Mouse (Mus musculus) T-helper 2 cell (primary cell): ENCODE data around the gene Atp2c2.

ENCODE experiments used
- in situ Hi-C: fragments of 300-600 bp; cut with MboI, MseI; formaldehyde crosslinking; loops from one replicate; pipeline ENCODE4 v1.15.1; 2025; ENCODE audit warnings: high pct_unique_total_duplicates

Atp2c2 gene

DNA sequence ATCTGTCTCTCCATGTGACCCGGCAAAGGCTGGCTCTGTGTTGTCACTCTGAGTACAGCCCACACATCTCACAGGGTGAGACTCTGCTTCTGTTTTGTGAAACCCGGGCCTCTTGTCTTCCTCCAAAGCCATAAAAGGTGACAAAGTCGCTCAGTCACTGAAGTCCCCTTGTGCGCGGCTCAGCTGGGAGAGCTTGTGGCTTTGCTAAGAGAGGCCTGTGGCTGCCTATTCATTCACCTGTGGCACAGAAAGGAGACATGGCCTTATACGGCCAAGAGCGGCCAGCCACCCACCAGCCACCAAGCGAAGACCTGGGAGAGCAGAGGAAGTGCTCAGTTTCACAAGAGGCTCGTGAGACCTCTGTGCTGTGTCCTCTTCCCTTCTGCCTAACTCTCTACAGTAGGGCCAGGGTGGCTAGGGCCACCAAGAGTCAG is 84.3 kb downstream of the Atp2c2 start:
- in situ Hi-C loops = no loop called here

DNA sequence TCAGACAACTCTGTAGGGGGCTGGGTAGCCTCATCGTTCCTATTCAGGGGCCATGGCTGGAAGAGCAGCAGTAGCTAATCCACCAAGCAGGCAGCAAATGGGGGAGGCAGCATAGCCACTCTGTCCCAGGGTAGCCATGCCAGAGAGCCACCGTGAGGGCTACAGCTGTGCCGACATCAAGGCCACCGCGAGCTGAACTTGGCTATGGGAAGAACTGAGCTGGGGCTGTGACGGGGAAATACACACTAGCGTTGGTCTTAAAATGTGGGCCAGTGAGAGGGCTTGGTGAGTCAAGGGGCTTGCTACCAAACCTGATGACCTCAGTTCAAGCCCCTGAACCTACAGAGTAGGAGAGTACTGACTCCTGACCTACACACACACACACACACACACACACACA is 84.9 kb downstream of the Atp2c2 start:
- in situ Hi-C loops = no loop called here

DNA sequence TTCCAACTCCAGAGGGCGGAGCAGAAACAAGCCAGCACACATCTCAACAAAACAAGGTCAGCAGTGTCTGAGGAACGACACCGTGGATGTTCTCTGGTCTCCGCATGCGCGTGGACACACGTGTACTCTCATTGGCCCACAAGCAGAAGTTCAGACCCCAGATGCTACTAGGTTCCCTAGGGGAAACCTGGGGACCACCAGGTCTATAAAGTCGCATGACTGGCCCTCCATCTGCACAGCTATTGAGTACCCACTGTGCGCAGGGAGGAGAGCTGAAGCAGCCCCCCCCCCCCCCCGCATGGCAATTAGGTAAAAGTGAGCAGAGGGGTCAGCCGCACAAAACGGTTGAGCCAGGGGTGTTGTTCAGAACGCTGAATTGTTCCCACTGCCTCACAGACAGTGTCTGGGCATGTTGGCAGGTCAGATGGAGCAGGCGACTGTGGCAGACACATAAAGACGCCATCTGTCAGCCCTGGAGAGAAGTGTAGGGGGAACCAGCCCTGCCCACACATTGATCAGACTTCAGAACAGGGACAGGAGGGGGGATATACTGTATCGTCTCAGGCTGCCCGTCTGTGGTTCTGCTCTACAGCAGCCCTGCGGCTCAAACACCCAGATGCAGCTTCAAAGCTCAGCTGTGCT is 86.1 kb downstream of the Atp2c2 start:
- in situ Hi-C loops = no loop called here

DNA sequence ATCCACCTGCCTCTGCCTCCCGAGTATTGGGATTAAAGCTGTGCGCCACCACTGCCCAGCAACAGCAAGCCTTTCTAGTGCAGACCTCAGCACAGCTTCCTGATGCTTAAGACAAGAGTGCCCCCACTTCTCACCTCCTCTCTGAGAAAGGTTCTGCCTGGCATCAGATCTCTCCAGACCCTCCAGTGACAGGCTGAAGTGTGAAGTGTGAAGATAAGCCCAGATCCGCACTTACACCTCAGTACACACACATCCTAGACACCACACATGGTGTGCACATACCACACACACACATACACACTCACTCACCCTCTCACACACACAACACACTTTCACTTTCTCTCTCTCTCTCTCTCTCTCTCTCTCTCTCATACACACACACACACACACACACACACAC is 87.1 kb downstream of the Atp2c2 start:
- in situ Hi-C loops = no loop called here

DNA sequence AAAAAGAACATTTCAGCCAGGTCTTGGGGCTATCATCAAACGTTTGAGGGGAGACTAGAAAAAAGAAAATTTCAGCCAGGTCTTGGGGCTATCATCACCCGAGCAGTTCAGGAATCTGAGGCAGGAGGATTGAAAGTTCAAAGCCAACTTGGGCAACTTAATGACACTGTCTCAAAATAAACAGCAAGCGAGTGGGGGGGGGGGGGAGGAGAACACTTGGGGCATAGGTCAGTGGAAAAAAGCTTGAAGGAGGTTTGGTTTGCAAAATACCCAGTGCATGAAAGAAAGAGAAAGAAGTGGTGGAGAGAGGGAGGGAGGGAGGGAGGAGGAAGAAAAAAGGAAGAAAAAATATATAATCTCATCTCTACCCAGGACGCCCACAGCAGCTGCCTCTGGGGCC is 87.5 kb downstream of the Atp2c2 start:
- in situ Hi-C loops = no loop called here

DNA sequence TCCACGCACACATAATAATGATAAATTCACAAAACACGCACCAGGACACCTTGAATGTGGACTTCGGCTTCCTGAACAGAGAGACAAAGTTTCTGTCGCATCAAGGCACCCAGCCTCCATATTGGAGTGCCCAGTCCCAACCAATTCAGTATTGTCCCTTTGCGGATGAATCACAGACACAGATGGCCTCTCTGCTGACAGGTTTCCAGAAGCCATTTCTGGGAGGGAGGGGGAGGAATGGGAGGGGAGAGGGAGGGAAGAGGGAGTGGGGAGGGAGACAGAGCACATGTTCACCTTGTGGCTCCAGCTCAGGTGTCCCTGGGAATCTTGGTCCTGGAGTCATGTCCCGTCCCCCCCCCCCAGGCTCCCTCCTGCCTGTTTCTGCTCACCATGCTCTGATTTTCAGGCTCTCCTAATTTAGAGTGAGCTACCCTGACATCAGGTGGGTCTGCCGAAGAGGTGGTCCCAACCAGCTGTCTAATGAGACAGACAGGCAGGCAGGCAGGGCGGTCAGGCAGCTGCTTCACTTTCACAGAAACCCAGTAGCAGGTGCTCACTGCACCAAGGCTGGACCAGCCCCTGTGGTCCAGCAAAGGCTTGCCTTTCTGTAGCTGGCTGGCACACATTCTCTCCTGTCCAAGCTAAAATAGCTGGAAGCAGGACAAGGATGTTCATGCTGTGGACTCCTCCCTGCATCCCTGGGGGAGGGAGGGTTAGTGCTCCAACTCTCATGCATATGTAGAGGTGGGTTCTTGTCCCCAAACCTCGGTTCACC is 89.0 kb downstream of the Atp2c2 start:
- in situ Hi-C loops = no loop called here

DNA sequence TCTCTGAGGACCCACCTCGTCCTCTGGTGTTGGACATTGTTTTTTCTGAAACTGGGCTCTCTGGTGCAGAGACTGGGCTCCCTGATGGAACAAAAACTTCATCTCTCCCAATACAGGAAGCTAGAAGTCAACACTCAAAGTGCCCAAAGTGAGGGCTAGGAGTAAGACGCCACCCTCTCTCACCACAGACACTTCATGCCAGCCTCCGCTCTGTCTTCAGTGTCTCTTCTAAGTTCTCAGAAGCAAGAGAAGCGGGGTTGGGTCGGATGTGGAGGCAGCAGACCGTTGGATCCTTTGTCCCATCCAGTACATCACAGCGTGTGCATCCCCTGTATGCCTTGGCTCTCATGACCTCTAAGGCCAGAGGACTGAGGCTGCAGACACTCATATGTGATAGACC is 89.8 kb downstream of the Atp2c2 start:
- in situ Hi-C loops = no loop called here

DNA sequence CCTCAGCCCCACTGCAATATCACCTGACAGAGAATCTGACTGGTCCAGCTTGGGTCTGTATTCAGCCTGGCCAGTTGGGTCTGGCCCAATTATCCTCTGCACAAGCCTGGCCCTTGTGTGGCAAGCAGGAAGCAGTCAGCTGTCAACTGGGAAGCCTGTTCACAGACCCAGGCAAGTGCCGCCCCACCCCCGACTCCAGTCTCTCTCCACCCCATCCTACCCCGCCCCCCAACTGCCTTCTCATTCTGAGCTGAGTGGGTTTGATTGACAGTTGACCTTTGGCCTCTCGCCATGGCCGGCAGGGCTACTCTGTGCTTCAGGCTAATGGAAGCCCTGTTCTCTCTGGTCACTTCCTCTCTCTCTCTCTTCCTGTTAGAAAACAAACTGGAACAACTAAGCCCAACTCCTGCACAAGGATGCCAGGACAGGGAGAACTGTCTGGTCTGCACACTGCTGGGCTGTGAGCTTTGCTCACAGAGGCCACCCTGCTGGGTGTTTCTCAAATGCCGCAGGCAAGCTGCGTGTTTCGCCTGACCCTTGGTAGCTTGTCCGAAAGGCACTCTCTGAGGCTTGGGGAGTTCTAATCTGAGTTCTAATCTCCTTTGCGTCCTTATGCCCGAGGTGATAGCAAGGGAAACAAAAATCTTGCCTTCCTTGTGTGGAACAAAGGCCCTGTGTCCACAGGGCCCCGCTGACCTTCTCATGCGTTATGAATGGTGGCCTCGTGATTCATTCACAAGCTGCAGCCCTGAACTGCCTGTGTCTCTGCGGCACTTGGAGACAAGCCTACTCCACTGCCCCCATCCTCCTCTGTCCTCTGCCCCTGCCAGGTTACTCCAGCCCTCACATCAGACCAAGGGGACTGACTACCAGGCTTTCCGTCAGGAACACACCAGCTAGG is 92.2 kb downstream of the Atp2c2 start:
- in situ Hi-C loops = no loop called here

DNA sequence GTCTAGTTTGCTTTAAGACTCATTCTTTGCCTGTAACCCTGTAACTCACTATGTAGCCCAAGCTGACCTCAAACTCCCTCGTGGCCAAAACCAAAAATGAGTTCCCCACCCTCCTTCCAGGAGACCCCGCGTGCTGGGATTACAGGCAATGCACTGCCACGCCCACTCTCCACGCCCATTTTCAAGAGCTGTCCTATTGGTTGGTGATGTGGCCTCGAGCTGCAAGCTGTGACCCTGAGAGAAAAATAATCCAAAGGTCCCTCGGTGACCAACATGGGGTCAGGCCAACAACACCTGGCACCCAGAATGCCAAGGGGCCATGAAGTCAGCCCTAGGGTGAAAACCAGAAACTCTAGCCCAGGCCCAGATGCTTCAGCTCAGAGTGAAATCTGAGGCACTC is 94.9 kb downstream of the Atp2c2 start:
- in situ Hi-C loops = no loop called here

DNA sequence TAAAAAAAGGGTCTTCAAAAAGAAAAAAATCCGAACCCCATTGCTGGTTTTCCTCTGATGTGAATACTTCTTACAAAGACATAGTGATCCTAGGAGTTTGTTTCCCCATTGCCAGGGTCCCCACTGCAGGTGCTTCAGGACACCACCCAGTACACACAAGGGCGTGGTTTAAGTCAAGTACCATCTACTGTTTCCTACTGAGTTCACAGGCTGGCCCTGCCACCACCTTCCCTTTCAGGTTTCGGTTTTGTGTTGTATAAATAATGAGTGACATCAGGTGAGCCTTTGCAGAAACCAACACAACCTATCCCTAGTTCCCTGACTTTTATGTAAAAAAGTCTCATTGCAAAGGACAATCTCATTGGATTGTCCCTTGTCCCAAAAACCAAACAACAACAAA is 95.8 kb downstream of the Atp2c2 start:
- in situ Hi-C loops = no loop called here

DNA sequence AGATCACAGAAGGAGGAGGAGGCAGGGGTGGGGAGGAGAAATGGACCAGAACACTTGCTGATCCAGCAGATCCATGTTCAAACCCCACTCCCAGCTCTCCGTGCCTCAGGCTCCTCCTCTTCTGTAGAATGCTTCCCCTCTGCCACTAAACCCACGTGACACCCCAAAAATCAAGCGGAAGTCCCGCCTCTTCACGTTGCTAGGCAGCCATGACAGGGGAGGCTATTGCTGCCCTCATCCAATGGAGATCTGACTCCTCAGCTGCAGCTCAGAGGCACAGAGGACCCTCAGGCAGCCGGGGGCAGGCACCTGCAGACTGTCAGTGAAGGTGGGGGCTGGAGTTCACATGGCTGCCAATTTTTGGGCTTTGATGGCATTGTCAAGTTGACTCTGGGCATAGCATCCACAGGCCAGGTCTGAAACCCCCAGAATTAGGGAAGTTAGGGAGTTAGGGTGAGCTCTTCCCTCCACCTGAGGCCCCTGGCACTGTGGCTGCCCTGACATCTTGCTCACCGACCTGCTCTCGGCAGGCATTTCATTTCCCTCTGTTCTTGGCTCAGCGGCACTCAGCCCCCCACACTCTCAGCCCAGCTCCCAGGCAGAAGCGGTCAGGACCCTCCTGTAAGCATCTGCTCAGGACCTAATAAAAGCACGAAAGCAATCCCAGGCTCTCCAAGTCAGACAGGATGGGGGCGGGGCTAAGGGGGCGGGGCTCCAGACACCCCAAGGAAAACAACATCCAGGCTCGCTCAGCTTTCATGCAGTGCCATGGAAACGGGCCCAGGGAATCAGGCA is 98.6 kb downstream of the Atp2c2 start:
- in situ Hi-C loops = no loop called here

DNA sequence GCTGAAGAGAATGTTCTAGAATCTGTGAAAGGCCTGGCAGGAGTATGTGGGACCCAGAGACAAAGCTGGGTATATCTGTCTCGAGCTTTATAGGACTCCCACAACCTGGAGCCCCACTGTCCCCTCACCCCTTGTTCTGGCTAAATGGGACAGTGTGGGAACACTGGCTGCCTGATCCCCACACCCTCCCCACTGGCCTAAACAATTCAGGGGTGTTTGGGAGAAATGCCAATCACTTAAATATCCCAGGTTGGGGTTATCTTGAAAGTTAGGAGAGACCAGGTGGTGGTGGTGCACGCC is 99.1 kb downstream of the Atp2c2 start:
- in situ Hi-C loops = no loop called here

DNA sequence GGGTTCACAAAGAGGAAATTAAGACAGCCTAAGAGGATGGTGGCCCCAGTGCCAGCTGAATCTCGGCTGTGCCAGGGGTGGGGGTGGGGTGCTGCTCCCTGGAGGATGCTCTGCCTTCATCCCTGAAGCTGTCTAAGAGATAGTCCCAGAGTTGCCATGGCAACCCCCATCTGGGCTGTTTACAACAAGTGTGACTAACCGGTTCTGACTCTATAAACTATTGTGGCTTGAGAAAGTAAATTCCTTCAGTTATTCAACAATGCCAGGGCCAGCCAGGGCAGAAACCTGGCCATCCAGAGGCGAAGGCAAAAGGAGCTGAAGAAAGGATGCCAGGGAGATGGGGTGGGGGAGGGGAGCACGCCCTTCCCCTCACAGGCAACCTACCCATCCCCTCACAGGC is 101.4 kb downstream of the Atp2c2 start:
- in situ Hi-C loops = no loop called here

DNA sequence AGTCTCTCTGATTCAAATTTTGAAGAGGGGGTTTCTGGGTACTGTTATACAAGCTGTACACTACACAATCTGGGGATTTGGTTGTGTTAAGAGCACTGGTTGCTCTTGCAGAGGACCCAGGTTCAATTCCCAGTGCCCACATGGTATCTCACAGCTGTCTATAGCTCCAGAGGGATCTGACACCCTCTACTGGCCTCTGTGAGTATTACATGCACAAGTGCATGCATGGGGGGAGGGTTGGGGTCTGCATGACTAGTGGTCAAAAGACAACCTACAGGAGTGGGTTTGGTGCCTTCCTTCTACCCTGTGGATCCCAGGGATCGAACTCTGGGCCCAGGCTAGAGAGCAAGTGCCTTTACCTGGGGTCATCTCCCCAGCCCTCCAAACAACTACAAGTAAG is 102.8 kb downstream of the Atp2c2 start:
- in situ Hi-C loops = no loop called here

DNA sequence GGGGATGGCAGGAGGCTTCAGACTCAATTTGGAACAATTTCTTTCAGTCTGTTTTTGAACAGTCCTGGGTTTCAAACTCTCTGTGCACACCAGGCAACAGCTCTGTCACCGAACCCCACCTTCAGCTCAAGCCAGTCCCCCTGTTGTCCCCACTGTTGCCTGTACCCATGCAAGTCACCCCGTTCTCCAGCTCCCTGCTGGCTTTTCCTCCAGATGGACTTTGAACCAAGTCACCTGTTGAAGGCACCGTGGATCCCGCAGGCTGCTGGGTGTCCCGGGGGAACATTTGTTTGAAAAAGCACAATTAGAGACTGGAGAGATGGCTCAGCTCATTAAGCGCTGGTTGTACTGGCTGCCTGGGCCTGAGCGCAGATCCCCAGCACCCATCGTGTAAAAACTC is 105.5 kb downstream of the Atp2c2 start:
- in situ Hi-C loops = no loop called here

DNA sequence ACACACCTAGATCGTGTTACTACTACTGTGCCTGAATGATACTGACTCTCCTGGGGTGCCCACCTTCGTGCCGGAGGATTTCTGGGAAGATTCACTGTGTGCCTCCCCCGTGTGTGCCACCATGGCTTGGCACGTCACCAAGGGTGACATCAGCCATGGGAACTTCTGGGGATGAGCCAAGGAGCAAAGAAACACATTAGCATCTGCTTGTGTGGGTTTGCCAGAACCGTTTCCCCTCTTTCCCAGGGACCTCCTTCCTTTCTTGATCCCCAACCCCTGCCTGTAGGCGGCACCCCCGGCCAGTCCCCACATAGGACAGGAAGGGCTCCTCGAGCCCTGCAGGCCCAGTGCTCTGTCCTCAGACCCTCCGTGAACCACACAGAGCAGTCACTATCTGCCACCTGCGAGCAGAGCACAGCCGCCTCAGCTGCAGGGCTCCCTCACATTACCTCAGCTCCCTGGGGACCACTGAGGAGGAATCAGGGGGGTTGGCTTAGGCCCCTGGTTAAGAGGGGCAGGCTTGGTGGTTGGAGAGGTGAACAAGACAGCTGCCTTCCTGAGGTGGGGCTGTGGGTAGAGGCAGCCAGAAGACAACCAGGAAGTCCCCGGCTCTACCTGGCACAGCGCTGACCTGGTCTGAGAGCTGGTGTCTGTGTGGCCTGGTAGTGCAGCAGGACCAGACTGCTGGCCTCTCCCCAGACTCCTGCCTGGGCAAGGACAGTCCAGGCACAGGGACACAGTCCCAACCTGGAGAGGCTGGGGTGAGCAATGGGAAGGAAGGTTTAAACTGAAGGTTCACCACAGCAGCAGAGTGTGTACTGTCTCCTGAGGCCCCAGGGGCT is 106.8 kb downstream of the Atp2c2 start:
- in situ Hi-C loops = no loop called here
